Mouse (Mus musculus) lung, postnatal 0 days (tissue): ENCODE data around the gene Kcnk10.

ENCODE experiments used
- CTCF ChIP-seq: IDR thresholded peaks from 2 replicates; pipeline ENCODE4 v1.5.1; 2016; ENCODE audit warnings: antibody characterized with exemption, mild to moderate bottlenecking
- EP300 ChIP-seq: IDR thresholded peaks from 2 replicates; pipeline ENCODE4 v1.6.1; 2016; ENCODE audit warnings: antibody characterized with exemption, mild to moderate bottlenecking, control low read depth

- no peak for TF ChIP-seq CTCF
- TF ChIP-seq EP300: no peak
Observed at GRCm38 (mm10) chr12:98602114-98602513, 24.0 kb upstream of the Kcnk10 start.
